Mouse (Mus musculus): Measurements from ENCODE around the gene Sept7. TPM values are rescaled to one million over a fixed set of nuclear protein-coding genes. Genes with fewer than 3 reads are reported as not detected.
"Not testable (repeated sequence)": the region's sequence is repeated elsewhere in the genome, so short reads cannot be mapped to it uniquely, and the experiment has no call there.

Sept7 gene
- polyA plus RNA-seq, 1 experiment from 2014 or later, result 262 TPM

GRCm38 (mm10) chr9:25241783-25242182 is 10.5 kb upstream of the Sept7 start:
- not testable (repeated sequence) for H3K27me3 ChIP-seq (replicated peaks); H3K4me3 ChIP-seq (replicated peaks); H3K36me3 ChIP-seq; H3K4me1 ChIP-seq (replicated peaks); H3K9ac ChIP-seq; H3K27ac ChIP-seq; H3K9me3 ChIP-seq; ATAC-seq; H3K4me2 ChIP-seq (replicated peaks)
- WGBS, result 87% methylated on average over 5 of the region's 5 CpGs

- no peaks in the 10 kb centered on the region for H3K4me1 ChIP-seq (replicated peaks)
- 89% methylated on average over 3 of the region's 3 CpGs for WGBS
- no peaks in the 10 kb centered on the region for H3K9me3 ChIP-seq
- H3K27ac ChIP-seq, result no peak overlapping the region
- H3K9ac ChIP-seq, result no peak overlapping the region
- no peaks in the 10 kb centered on the region for H3K27me3 ChIP-seq (replicated peaks)
- no peak for ATAC-seq
- H3K36me3 ChIP-seq, result no peaks in the 10 kb centered on the region
- H3K4me2 ChIP-seq (replicated peaks), result no peak overlapping the region
- no peak overlapping the region for H3K4me3 ChIP-seq (replicated peaks)
These were observed 10.0 kb upstream of the Sept7 start for GRCm38 (mm10) chr9:25242266-25242665.

GRCm38 (mm10) chr9:25243926-25244657 is 8.1 kb upstream of the Sept7 start:
- Histone ChIP-seq H3K9ac (no peak overlapping the region), H3K9me3 (no peaks in the 10 kb centered on the region), H3K4me2 (replicated peaks) (no peak overlapping the region), H3K4me3 (replicated peaks) (no peak overlapping the region), H3K27ac (no peak overlapping the region), H3K36me3 (no peaks in the 10 kb centered on the region), H3K4me1 (replicated peaks) (no peaks in the 10 kb centered on the region), H3K27me3 (replicated peaks) (no peaks in the 10 kb centered on the region)
- no peak for ATAC-seq
- WGBS, result 37% methylated on average over 4 of the region's 4 CpGs

GRCm38 (mm10) chr9:25245125-25245524 is 7.1 kb upstream of the Sept7 start:
- Histone ChIP-seq H3K9me3 (no peaks in the 10 kb centered on the region), H3K27ac (no peak overlapping the region), H3K27me3 (replicated peaks) (no peaks in the 10 kb centered on the region), H3K9ac (no peak overlapping the region), H3K4me1 (replicated peaks) (no peaks in the 10 kb centered on the region), H3K36me3 (no peaks in the 10 kb centered on the region), H3K4me2 (replicated peaks) (no peak overlapping the region), H3K4me3 (replicated peaks) (no peak overlapping the region)
- 74% methylated on average over 4 of the region's 4 CpGs for WGBS
- ATAC-seq, result no peak

- no peak for ATAC-seq
- no peak overlapping the region for H3K4me3 ChIP-seq (replicated peaks)
- H3K4me2 ChIP-seq (replicated peaks), result no peak overlapping the region
- no peaks in the 10 kb centered on the region for H3K27me3 ChIP-seq (replicated peaks)
- WGBS, result 83% methylated on average over 3 of the region's 3 CpGs
- no peaks in the 10 kb centered on the region for H3K4me1 ChIP-seq (replicated peaks)
- H3K36me3 ChIP-seq, result no peaks in the 10 kb centered on the region
- no peak overlapping the region for H3K27ac ChIP-seq
- H3K9ac ChIP-seq, result no peak overlapping the region
- no peaks in the 10 kb centered on the region for H3K9me3 ChIP-seq
These were observed 5.7 kb upstream of the Sept7 start for GRCm38 (mm10) chr9:25246508-25246907.

GRCm38 (mm10) chr9:25251174-25251573 is 1.1 kb upstream of the Sept7 start:
- Histone ChIP-seq H3K27ac (peak overlapping the region; percentile 99), H3K27me3 (replicated peaks) (no peaks in the 10 kb centered on the region), H3K36me3 (no peaks in the 10 kb centered on the region), H3K4me1 (replicated peaks) (peaks cover 7% of the 10 kb centered on the region; the same call in 1 of the 2 replicates), H3K4me3 (replicated peaks) (peak overlapping the region; percentile 76), H3K4me2 (replicated peaks) (peak overlapping the region; percentile 63), H3K9me3 (no peaks in the 10 kb centered on the region), H3K9ac (peak overlapping the region; percentile 74)
- 4% methylated on average over 6 of the region's 6 CpGs for WGBS
- no peak for ATAC-seq

- Histone ChIP-seq H3K4me3 (replicated peaks) (peak overlapping the region; percentile 76), H3K9ac (peak overlapping the region; percentile 74), H3K4me1 (replicated peaks) (peaks cover 7% of the 10 kb centered on the region; the same call in 1 of the 2 replicates), H3K4me2 (replicated peaks) (peak overlapping the region; percentile 63), H3K36me3 (no peaks in the 10 kb centered on the region), H3K27ac (peak overlapping the region; percentile 99), H3K9me3 (no peaks in the 10 kb centered on the region), H3K27me3 (replicated peaks) (no peaks in the 10 kb centered on the region)
- under 1% methylated on average over 41 of the region's 41 CpGs for WGBS
- peak; percentile 93 for ATAC-seq
These were observed 492 bp upstream of the Sept7 start for GRCm38 (mm10) chr9:25251611-25252282.

- Histone ChIP-seq H3K9me3 (no peaks in the 10 kb centered on the region), H3K27me3 (replicated peaks) (no peaks in the 10 kb centered on the region), H3K27ac (peak overlapping the region; percentile 99), H3K4me3 (replicated peaks) (peak overlapping the region; percentile 76), H3K36me3 (no peaks in the 10 kb centered on the region), H3K4me2 (replicated peaks) (peak overlapping the region; percentile 55), H3K9ac (peak overlapping the region; percentile 94), H3K4me1 (replicated peaks) (peaks cover 7% of the 10 kb centered on the region; the same call in 1 of the 2 replicates)
- WGBS, result under 1% methylated on average over 63 of the region's 78 CpGs
- ATAC-seq, result peak; percentile 57
These were observed 679 bp downstream of the Sept7 start for GRCm38 (mm10) chr9:25252759-25253477.

GRCm38 (mm10) chr9:25253478-25253824 is 1.2 kb downstream of the Sept7 start:
- Histone ChIP-seq H3K27ac (0 out of 2 replicates have a peak overlapping the region, but pooled peaks have one; percentile 99), H3K36me3 (no peaks in the 10 kb centered on the region), H3K9ac (peak overlapping the region; percentile 94), H3K27me3 (replicated peaks) (no peaks in the 10 kb centered on the region), H3K4me3 (replicated peaks) (peak overlapping the region; percentile 76), H3K9me3 (no peaks in the 10 kb centered on the region), H3K4me2 (replicated peaks) (peak overlapping the region; percentile 55), H3K4me1 (replicated peaks) (peaks cover 7% of the 10 kb centered on the region; the same call in 1 of the 2 replicates)
- no peak for ATAC-seq
- 2% methylated on average over 3 of the region's 3 CpGs for WGBS

GRCm38 (mm10) chr9:25260411-25260810 is 8.2 kb downstream of the Sept7 start:
- 0 out of 2 replicates have a peak, but pooled peaks cover 2% of the 10 kb centered on the region for H3K4me1 ChIP-seq (replicated peaks)
- H3K27me3 ChIP-seq (replicated peaks), result no peaks in the 10 kb centered on the region
- no peak for ATAC-seq
- no peaks in the 10 kb centered on the region for H3K9me3 ChIP-seq
- H3K4me3 ChIP-seq (replicated peaks), result no peak overlapping the region
- 86% methylated on average over 3 of the region's 3 CpGs for WGBS
- no peak overlapping the region for H3K9ac ChIP-seq
- H3K36me3 ChIP-seq, result no peaks in the 10 kb centered on the region
- H3K4me2 ChIP-seq (replicated peaks), result no peak overlapping the region
- H3K27ac ChIP-seq, result no peak overlapping the region

GRCm38 (mm10) chr9:25260979-25261378 is 8.7 kb downstream of the Sept7 start:
- Histone ChIP-seq H3K4me1 (replicated peaks) (0 out of 2 replicates have a peak, but pooled peaks cover 2% of the 10 kb centered on the region), H3K36me3 (no peaks in the 10 kb centered on the region), H3K9me3 (no peaks in the 10 kb centered on the region), H3K4me3 (replicated peaks) (no peak overlapping the region), H3K9ac (no peak overlapping the region), H3K27ac (no peak overlapping the region), H3K4me2 (replicated peaks) (no peak overlapping the region), H3K27me3 (replicated peaks) (no peaks in the 10 kb centered on the region)
- no peak for ATAC-seq

GRCm38 (mm10) chr9:25262087-25262486 is 9.8 kb downstream of the Sept7 start:
- Histone ChIP-seq H3K4me1 (replicated peaks) (0 out of 2 replicates have a peak, but pooled peaks cover 2% of the 10 kb centered on the region), H3K9me3 (no peaks in the 10 kb centered on the region), H3K36me3 (no peaks in the 10 kb centered on the region), H3K4me2 (replicated peaks) (no peak overlapping the region), H3K4me3 (replicated peaks) (no peak overlapping the region), H3K27me3 (replicated peaks) (no peaks in the 10 kb centered on the region), H3K9ac (no peak overlapping the region), H3K27ac (no peak overlapping the region)
- 70% methylated on average over 1 of the region's 1 CpGs for WGBS
- no peak for ATAC-seq

All from intestine, embryonic 15.5 days (tissue).